Comparison of ENCODE assay signal across 24 mouse cellular contexts in the genomic region with DNA sequence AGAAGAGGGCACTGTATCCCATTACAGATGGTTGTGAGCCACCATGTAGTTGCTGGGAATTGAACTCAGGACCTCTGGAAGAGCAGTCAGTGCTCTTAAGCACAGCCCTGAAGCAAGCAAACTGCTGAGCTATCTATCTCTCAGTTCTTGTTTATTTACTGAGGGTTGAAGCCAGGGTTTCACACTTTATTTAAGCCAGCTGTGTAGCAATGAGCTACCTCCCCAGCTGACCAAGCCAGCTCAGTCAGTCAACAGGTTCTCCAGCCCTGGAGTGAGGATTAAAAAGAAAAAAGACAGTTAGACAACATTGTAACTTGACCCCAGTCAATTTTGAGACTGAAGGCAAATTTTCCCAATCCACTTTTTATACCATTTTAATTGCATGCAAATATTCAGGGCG. TPM values are rescaled to one million over a fixed set of nuclear protein-coding genes. Genes with fewer than 3 reads are reported as not detected.
DNase-seq lines count a peak whose midpoint lies in the region; ATAC-seq and TF ChIP-seq lines count a peak whose summit lies in the region.
"Had no signal": no experiment of that assay in that cellular context is flagged by ENCODE, and none has a peak within 500 bp of the region (broad histone marks: within the 10 kb centered on the region; RNA-seq: fewer than 3 reads in every experiment).

No protein-coding gene starts in this region.

- no peak overlapping the region for H3K27ac ChIP-seq in intestine, postnatal 0 days (ENCODE audit: low read depth, low read length)
- no peak overlapping the region for H3K27ac ChIP-seq in intestine, embryonic 15.5 days
- no peak overlapping the region for H3K27ac ChIP-seq in liver, embryonic 14.5 days
- peak overlapping the region; percentile 76 for H3K27ac ChIP-seq in macrophage
- no peak overlapping the region for H3K27ac ChIP-seq in midbrain, embryonic 13.5 days
- H3K27ac ChIP-seq: embryonic facial prominence, embryonic 13.5 days; forebrain, embryonic 13.5 days; heart, embryonic 10.5 days; hindbrain, embryonic 12.5 days had no signal

- H3K4me3 ChIP-seq in intestine, postnatal 0 days (ENCODE audit: low read depth, low read length) = no peak overlapping the region
- H3K4me3 ChIP-seq in intestine, embryonic 15.5 days (replicated peaks) = no peak overlapping the region
- H3K4me3 ChIP-seq in liver, embryonic 14.5 days (ENCODE audit: insufficient read depth in 1 of 2, low read depth in 2 of 2, low read length in 2 of 2) = no peak overlapping the region
- no peak overlapping the region for H3K4me3 ChIP-seq in macrophage (ENCODE audit: inconsistent target)
- H3K4me3 ChIP-seq in midbrain, embryonic 13.5 days (replicated peaks) = no peak overlapping the region
- H3K4me3 ChIP-seq: embryonic facial prominence, embryonic 13.5 days; forebrain, embryonic 13.5 days; heart, embryonic 10.5 days; hindbrain, embryonic 12.5 days had no signal

- WGBS in intestine, postnatal 0 days = 88% methylated on average over 1 of the region's 1 CpGs
- WGBS in intestine, embryonic 15.5 days = 74% methylated on average over 1 of the region's 1 CpGs
- 78% methylated on average over 1 of the region's 1 CpGs for WGBS in liver, embryonic 14.5 days (ENCODE audit: insufficient replicate concordance)
- WGBS in macrophage (ENCODE audit: missing documents) = 64% methylated on average over 1 of the region's 1 CpGs
- WGBS in midbrain, embryonic 13.5 days = 77% methylated on average over 1 of the region's 1 CpGs

- no peaks in the 10 kb centered on the region for H3K4me1 ChIP-seq in intestine, postnatal 0 days (replicated peaks; ENCODE audit: control insufficient read depth, insufficient read depth, low read length)
- peaks cover 6% of the 10 kb centered on the region for H3K4me1 ChIP-seq in intestine, embryonic 15.5 days (replicated peaks)
- H3K4me1 ChIP-seq in liver, embryonic 14.5 days (replicated peaks; ENCODE audit: control insufficient read depth in 2 of 2, insufficient read depth in 2 of 2, low read length in 1 of 2) = peaks cover 0 to 4% of the 10 kb centered on the region in 2 experiments; a peak in 2 of 4 replicates
- H3K4me1 ChIP-seq in midbrain, embryonic 13.5 days (replicated peaks) = peaks cover 7% of the 10 kb centered on the region

- H3K36me3 ChIP-seq in intestine, postnatal 0 days (ENCODE audit: control insufficient read depth, insufficient read depth) = no peaks in the 10 kb centered on the region
- no peaks in the 10 kb centered on the region for H3K36me3 ChIP-seq in intestine, embryonic 15.5 days
- H3K36me3 ChIP-seq in liver, embryonic 14.5 days (replicated peaks; ENCODE audit: control insufficient read depth, insufficient read depth, low read depth) = no peaks in the 10 kb centered on the region
- H3K36me3 ChIP-seq in macrophage (ENCODE audit: inconsistent target) = no peaks in the 10 kb centered on the region
- H3K36me3 ChIP-seq in midbrain, embryonic 13.5 days = no peaks in the 10 kb centered on the region
- H3K36me3 ChIP-seq: embryonic facial prominence, embryonic 13.5 days; heart, embryonic 10.5 days; hindbrain, embryonic 12.5 days had no signal

- no peaks in the 10 kb centered on the region for H3K27me3 ChIP-seq in intestine, postnatal 0 days (replicated peaks; ENCODE audit: control insufficient read depth, insufficient read depth, low read length)
- no peaks in the 10 kb centered on the region for H3K27me3 ChIP-seq in intestine, embryonic 15.5 days (replicated peaks)
- no peaks in the 10 kb centered on the region; the same call in 1 of the 2 replicates for H3K27me3 ChIP-seq in liver, embryonic 14.5 days (ENCODE audit: control insufficient read depth, insufficient read depth, low read length)
- H3K27me3 ChIP-seq in midbrain, embryonic 13.5 days = no peaks in the 10 kb centered on the region
- H3K27me3 ChIP-seq: forebrain, embryonic 13.5 days; hindbrain, embryonic 12.5 days; Patski had no signal

- H3K4me2 ChIP-seq in intestine, postnatal 0 days (replicated peaks; ENCODE audit: low read depth) = no peak overlapping the region
- H3K4me2 ChIP-seq in intestine, embryonic 15.5 days (replicated peaks) = no peak overlapping the region
- H3K4me2 ChIP-seq in liver, embryonic 14.5 days (ENCODE audit: low read depth) = no peak overlapping the region
- H3K4me2 ChIP-seq in midbrain, embryonic 13.5 days (replicated peaks) = no peak overlapping the region
- H3K4me2 ChIP-seq: embryonic facial prominence, embryonic 13.5 days; forebrain, embryonic 13.5 days; hindbrain, embryonic 12.5 days had no signal

- H3K9me3 ChIP-seq in intestine, postnatal 0 days (ENCODE audit: control insufficient read depth) = no peaks in the 10 kb centered on the region
- H3K9me3 ChIP-seq in intestine, embryonic 15.5 days = no peaks in the 10 kb centered on the region
- no peaks in the 10 kb centered on the region for H3K9me3 ChIP-seq in liver, embryonic 14.5 days (ENCODE audit: control insufficient read depth, low read length)
- no peaks in the 10 kb centered on the region for H3K9me3 ChIP-seq in midbrain, embryonic 13.5 days
- H3K9me3 ChIP-seq: embryonic facial prominence, embryonic 13.5 days; forebrain, embryonic 13.5 days; heart, embryonic 10.5 days; hindbrain, embryonic 12.5 days had no signal

- 0 out of 2 replicates have a peak, but pooled peaks have one; percentile 18 for TF ChIP-seq CTCF in intestine, postnatal 0 days (IDR thresholded peaks at IDR 0.05; ENCODE audit: low read depth)
- 0 out of 2 replicates have a peak, but pooled peaks have one; percentile 24 for TF ChIP-seq CTCF in liver, embryonic 14.5 days (IDR thresholded peaks at IDR 0.05; ENCODE audit: low read depth)

- H3K79me2 ChIP-seq in macrophage (ENCODE audit: inconsistent target) = no peaks in the 10 kb centered on the region

- no peak for TF ChIP-seq EP300 in liver, embryonic 14.5 days (IDR thresholded peaks at IDR 0.05; ENCODE audit: low read depth)

- DNase-seq in liver, embryonic 14.5 days (ENCODE audit: low read depth in 3 of 3, low spot score in 3 of 3) = no peak
- no peak for DNase-seq in liver
- DNase-seq in adipocyte (ENCODE audit: low spot score) = peak; percentile 36
- no peak for DNase-seq in heart, adult 8-10 months (ENCODE audit: low spot score)
- DNase-seq: adrenal gland, adult 2 months; adrenal gland, postnatal 25 days; cerebellum, adult 2 months; cerebellum, postnatal 14 days; forebrain, postnatal 0 days; gastrocnemius, postnatal 14 days; heart, postnatal 10 days; heart, postnatal 4 days had no signal

- ATAC-seq in intestine, postnatal 0 days = no peak
- no peak for ATAC-seq in intestine, embryonic 15.5 days
- ATAC-seq in liver, embryonic 14.5 days (ENCODE audit: insufficient read depth) = no peak
- ATAC-seq in midbrain, embryonic 13.5 days = no peak
- ATAC-seq: activated CD4-positive, CD25-positive, alpha-beta regulatory T cell, adult 4 months; forebrain, embryonic 13.5 days; forebrain, postnatal 0 days; hindbrain, embryonic 16.5 days; Patski had no signal

- no peak overlapping the region for H3K9ac ChIP-seq in intestine, postnatal 0 days (ENCODE audit: low read depth, low read length)
- H3K9ac ChIP-seq in intestine, embryonic 15.5 days = no peak overlapping the region
- no peak overlapping the region for H3K9ac ChIP-seq in liver, embryonic 14.5 days (replicated peaks)
- H3K9ac ChIP-seq in midbrain, embryonic 13.5 days (replicated peaks) = no peak overlapping the region
- H3K9ac ChIP-seq: embryonic facial prominence, embryonic 13.5 days; forebrain, embryonic 13.5 days; forebrain, postnatal 0 days; hindbrain, embryonic 12.5 days had no signal

RNA-seq across cellular contexts. Expression of gene Plekha4, which starts 9.5 kb away (rescaled TPM):
- polyA plus RNA-seq in intestine, postnatal 0 days (2015; fragmentation: Nextera tagmentation; extraction: Ambion mirVana) = 0.80 and 1.6 TPM in 2 replicates
- polyA plus RNA-seq in intestine, embryonic 15.5 days (2015; fragmentation: Nextera tagmentation; extraction: Ambion mirVana) = 0.83 and 1.5 TPM in 2 replicates
- polyA plus RNA-seq in liver, embryonic 14.5 days (2012; rRNA removed) = 0.52 and 0.90 TPM in 2 replicates
- polyA plus RNA-seq in liver, embryonic 14.5 days (2014; fragmentation: Nextera tagmentation; extraction: Ambion mirVana) = 0.40 and 0.41 TPM in 2 replicates
- 10 to 100 TPM in 4 of 26 experiments, 1 to 10 TPM in 22; 1.5 to 53.4 (median 6.1) TPM for total RNA-seq in macrophage (2018; cell fraction: chromatin; rRNA removed)
- 1 to 10 TPM in 4 of 26 experiments, under 1 TPM in 22; 0.28 to 1.7 (median 0.69) TPM for total RNA-seq in macrophage (2018; cell fraction: cytosol; rRNA removed)
- total RNA-seq in macrophage (2018; cell fraction: nucleus; rRNA removed) = 10 to 100 TPM in 3 of 26 experiments, 1 to 10 TPM in 23; 1.0 to 29.3 (median 5.1) TPM
- 0.04 to 1.5 TPM (median 0.68 TPM) in 3 replicates for polyA plus RNA-seq in macrophage (2018)
- polyA plus RNA-seq in midbrain, embryonic 13.5 days (2015; fragmentation: Nextera tagmentation; extraction: Ambion mirVana) = 0.23 and 0.46 TPM in 2 replicates
- total RNA-seq in heart, adult 8-10 months (2022) = 1 to 10 TPM; 2.6 to 4.2 (median 3.0) TPM
- total RNA-seq: granulocyte monocyte progenitor cell, adult 5-6 weeks had no signal

RNA-seq across cellular contexts. Expression of gene Ppp1r15a, which starts 9.6 kb away (rescaled TPM):
- 7.4 and 9.0 TPM in 2 replicates for polyA plus RNA-seq in intestine, postnatal 0 days (2015; fragmentation: Nextera tagmentation; extraction: Ambion mirVana)
- polyA plus RNA-seq in intestine, embryonic 15.5 days (2015; fragmentation: Nextera tagmentation; extraction: Ambion mirVana) = 16.5 and 17.0 TPM in 2 replicates
- 79.3 and 140 TPM in 2 replicates for polyA plus RNA-seq in liver, embryonic 14.5 days (2012; rRNA removed)
- polyA plus RNA-seq in liver, embryonic 14.5 days (2014; fragmentation: Nextera tagmentation; extraction: Ambion mirVana) = 165 and 183 TPM in 2 replicates
- 1,000 to 10,000 TPM in 2 of 26 experiments, 100 to 1,000 TPM in 17, 10 to 100 TPM in 7; 25.4 to 2,234 (median 205) TPM for total RNA-seq in macrophage (2018; cell fraction: chromatin; rRNA removed)
- total RNA-seq in macrophage (2018; cell fraction: cytosol; rRNA removed) = 1,000 to 10,000 TPM in 8 of 26 experiments, 100 to 1,000 TPM in 12, 10 to 100 TPM in 6; 42.6 to 2,483 (median 506) TPM
- 1,000 to 10,000 TPM in 8 of 26 experiments, 100 to 1,000 TPM in 14, 10 to 100 TPM in 4; 38.1 to 2,404 (median 797) TPM for total RNA-seq in macrophage (2018; cell fraction: nucleus; rRNA removed)
- 21.4 to 32.3 TPM (median 27.6 TPM) in 3 replicates for polyA plus RNA-seq in macrophage (2018)
- polyA plus RNA-seq in midbrain, embryonic 13.5 days (2015; fragmentation: Nextera tagmentation; extraction: Ambion mirVana) = 11.7 and 11.9 TPM in 2 replicates
- total RNA-seq in heart, adult 8-10 months (2022) = 10 to 100 TPM; 21.9 to 31.6 (median 28.0) TPM

RNA-seq across cellular contexts. Expression of gene Hsd17b14, which starts 19.0 kb away (rescaled TPM):
- polyA plus RNA-seq in intestine, postnatal 0 days (2015; fragmentation: Nextera tagmentation; extraction: Ambion mirVana) = 0.73 and 1.2 TPM in 2 replicates
- polyA plus RNA-seq in intestine, embryonic 15.5 days (2015; fragmentation: Nextera tagmentation; extraction: Ambion mirVana) = 2.1 and 2.8 TPM in 2 replicates
- 0.95 and 2.1 TPM in 2 replicates for polyA plus RNA-seq in liver, embryonic 14.5 days (2012; rRNA removed)
- 1.2 and 2.5 TPM in 2 replicates for polyA plus RNA-seq in liver, embryonic 14.5 days (2014; fragmentation: Nextera tagmentation; extraction: Ambion mirVana)
- total RNA-seq in macrophage (2018; cell fraction: chromatin; rRNA removed) = 10 to 100 TPM in 1 of 26 experiments, 1 to 10 TPM in 6, under 1 TPM in 2, not detected in 17; 0.69 to 13.0 (median 2.7) TPM
- 1 to 10 TPM; 1.4 to 7.1 (median 2.7) TPM for total RNA-seq in macrophage (2018; cell fraction: cytosol; rRNA removed)
- total RNA-seq in macrophage (2018; cell fraction: nucleus; rRNA removed) = 1 to 10 TPM in 10 of 26 experiments, under 1 TPM in 8, not detected in 8; 0.40 to 5.7 (median 1.1) TPM
- polyA plus RNA-seq in macrophage (2018) = 0.78 to 5.8 TPM (median 1.3 TPM) in 3 replicates
- 0.13 and 0.21 TPM in 2 replicates for polyA plus RNA-seq in midbrain, embryonic 13.5 days (2015; fragmentation: Nextera tagmentation; extraction: Ambion mirVana)
- 1 to 10 TPM in 3 of 4 experiments, under 1 TPM in 1; 0.40 to 2.0 (median 1.1) TPM for total RNA-seq in heart, adult 8-10 months (2022)
- total RNA-seq: forebrain, postnatal 0 days had no signal
- polyA plus RNA-seq: activated CD4-positive, CD25-positive, alpha-beta regulatory T cell, adult 4 months had no signal

RNA-seq across cellular contexts. Expression of gene Nucb1, which starts 25.5 kb away (rescaled TPM):
- 199 and 218 TPM in 2 replicates for polyA plus RNA-seq in intestine, postnatal 0 days (2015; fragmentation: Nextera tagmentation; extraction: Ambion mirVana)
- polyA plus RNA-seq in intestine, embryonic 15.5 days (2015; fragmentation: Nextera tagmentation; extraction: Ambion mirVana) = 209 and 229 TPM in 2 replicates
- 48.2 and 58.8 TPM in 2 replicates for polyA plus RNA-seq in liver, embryonic 14.5 days (2012; rRNA removed)
- polyA plus RNA-seq in liver, embryonic 14.5 days (2014; fragmentation: Nextera tagmentation; extraction: Ambion mirVana) = 81.7 and 97.2 TPM in 2 replicates
- total RNA-seq in macrophage (2018; cell fraction: chromatin; rRNA removed) = 100 to 1,000 TPM in 3 of 26 experiments, 10 to 100 TPM in 23; 16.4 to 115 (median 43.0) TPM
- 100 to 1,000 TPM; 136 to 323 (median 210) TPM for total RNA-seq in macrophage (2018; cell fraction: cytosol; rRNA removed)
- 100 to 1,000 TPM in 25 of 26 experiments, 10 to 100 TPM in 1; 73.2 to 334 (median 232) TPM for total RNA-seq in macrophage (2018; cell fraction: nucleus; rRNA removed)
- polyA plus RNA-seq in macrophage (2018) = 298 to 734 TPM (median 400 TPM) in 3 replicates
- polyA plus RNA-seq in midbrain, embryonic 13.5 days (2015; fragmentation: Nextera tagmentation; extraction: Ambion mirVana) = 86.7 and 101 TPM in 2 replicates
- 100 to 1,000 TPM; 130 to 149 (median 139) TPM for total RNA-seq in heart, adult 8-10 months (2022)

RNA-seq across cellular contexts. Expression of gene Bcat2, which starts 34.3 kb away (rescaled TPM):
- 17.7 and 18.6 TPM in 2 replicates for polyA plus RNA-seq in intestine, postnatal 0 days (2015; fragmentation: Nextera tagmentation; extraction: Ambion mirVana)
- 59.5 and 67.6 TPM in 2 replicates for polyA plus RNA-seq in intestine, embryonic 15.5 days (2015; fragmentation: Nextera tagmentation; extraction: Ambion mirVana)
- 38.8 and 40.6 TPM in 2 replicates for polyA plus RNA-seq in liver, embryonic 14.5 days (2012; rRNA removed)
- 35.9 and 39.4 TPM in 2 replicates for polyA plus RNA-seq in liver, embryonic 14.5 days (2014; fragmentation: Nextera tagmentation; extraction: Ambion mirVana)
- 10 to 100 TPM; 20.0 to 99.2 (median 54.1) TPM for total RNA-seq in macrophage (2018; cell fraction: chromatin; rRNA removed)
- total RNA-seq in macrophage (2018; cell fraction: cytosol; rRNA removed) = 10 to 100 TPM; 32.6 to 70.4 (median 51.1) TPM
- 10 to 100 TPM; 26.7 to 83.3 (median 51.8) TPM for total RNA-seq in macrophage (2018; cell fraction: nucleus; rRNA removed)
- polyA plus RNA-seq in macrophage (2018) = 31.4 to 52.8 TPM (median 38.5 TPM) in 3 replicates
- polyA plus RNA-seq in midbrain, embryonic 13.5 days (2015; fragmentation: Nextera tagmentation; extraction: Ambion mirVana) = 20.7 and 24.5 TPM in 2 replicates
- total RNA-seq in heart, adult 8-10 months (2022) = 100 to 1,000 TPM; 295 to 316 (median 308) TPM
